Mouse (Mus musculus) heart, adult 2 months (tissue): Measurements from ENCODE around the gene Pik3cb. TPM values are rescaled to one million over a fixed set of nuclear protein-coding genes. Genes with fewer than 3 reads are reported as not detected.

Source experiments
- DNase-seq, 2 experiments: peaks; one replicate each; pipeline ENCODE4 v3.0.0; 2021
- H3K27ac ChIP-seq: fragments of 200-600 bp; 2 replicates; pipeline ENCODE4 v1.8.1; 2022
- H3K27me3 ChIP-seq: fragments of 200-500 bp; 2 replicates; pipeline ENCODE4 v1.6.1; 2012; ENCODE audit warnings: mild to moderate bottlenecking, low read length, inconsistent platforms, mixed read lengths; ENCODE audit not compliant: control insufficient read depth, insufficient read depth
- H3K36me3 ChIP-seq: fragments of 200-500 bp; 2 replicates; pipeline ENCODE4 v1.6.1; 2012; ENCODE audit warnings: low read length, inconsistent platforms; ENCODE audit not compliant: control insufficient read depth, insufficient read depth
- H3K4me1 ChIP-seq: fragments of 200-500 bp; 2 replicates; pipeline ENCODE4 v1.6.1; 2011; ENCODE audit warnings: low read length; ENCODE audit not compliant: control insufficient read depth, insufficient read depth
- H3K4me3 ChIP-seq: fragments of 200-600 bp; 2 replicates; pipeline ENCODE4 v1.8.1; 2022
- H3K79me2 ChIP-seq: fragments of 200-500 bp; replicated peaks from 2 replicates; pipeline ENCODE4 v1.6.1; 2012; ENCODE audit warnings: mild to moderate bottlenecking, inconsistent platforms, low read length, moderate library complexity, mixed read lengths; ENCODE audit not compliant: control insufficient read depth, insufficient read depth
- H3K9ac ChIP-seq: fragments of 200-500 bp; 2 replicates; pipeline ENCODE4 v1.6.1; 2012; ENCODE audit warnings: low read depth, mild to moderate bottlenecking, control low read depth, inconsistent platforms, low read length, mixed read lengths
- CTCF ChIP-seq: fragments of 200-600 bp; IDR thresholded peaks from 2 replicates; pipeline ENCODE4 v1.8.1; 2022; ENCODE audit warnings: antibody characterized with exemption, mild to moderate bottlenecking, moderate library complexity
- EP300 ChIP-seq: fragments of 200-500 bp; IDR thresholded peaks from 2 replicates; pipeline ENCODE4 v1.6.1; 2011; ENCODE audit warnings: low read depth, low read length, control low read depth; ENCODE audit not compliant: insufficient read depth
- POLR2A ChIP-seq: fragments of 200-500 bp; IDR thresholded peaks from 2 replicates; pipeline ENCODE4 v1.6.1; 2011; ENCODE audit warnings: mild to moderate bottlenecking, low read depth, low read length, control low read depth; ENCODE audit not compliant: insufficient read depth
- WGBS: fragments of 180-500 bp; shearing (Covaris S2); methylation state at CpG from one replicate; pipeline ENCODE4 v1.1.7; 2018; 5-methylcytosine and 5-hydroxymethylcytosine counted together
- intact Hi-C: fragments of 180-260 bp; cut with DNase I; formaldehyde crosslinking; loops from one replicate; pipeline ENCODE4 v1.15.1; 2025
- polyA plus RNA-seq: library from polyadenylated mRNA; depleted of rRNA; stranded (reverse); fragments of >200 nt; gene quantifications from 2 replicates; pipeline ENCODE4 v1.2.3, GENCODE M21; 2012
- total RNA-seq, 2 experiments: library from RNA; stranded (reverse); gene quantifications; 2 replicates each; pipeline ENCODE4 v1.2.3; 2021

Pik3cb gene
- total and polyA plus RNA-seq, 3 experiments = 2.6 to 10.8 (median 10.0) TPM

GRCm38 (mm10) chr9:99172811-99173210, 32.4 kb upstream of the Pik3cb start:
- no peak overlapping the region for H3K27ac ChIP-seq
- H3K36me3 ChIP-seq = no peaks in the 10 kb centered on the region
- no peaks in the 10 kb centered on the region for H3K27me3 ChIP-seq
- H3K4me1 ChIP-seq = no peaks in the 10 kb centered on the region
- no peaks in the 10 kb centered on the region for H3K79me2 ChIP-seq
- H3K9ac ChIP-seq = no peak overlapping the region
- intact Hi-C loops = no loop called here
- TF ChIP-seq POLR2A = no peak
- 68% methylated on average over 2 of the region's 2 CpGs for WGBS
- no peak overlapping the region for H3K4me3 ChIP-seq
- DNase-seq = no peak

- no peaks in the 10 kb centered on the region for H3K79me2 ChIP-seq
- DNase-seq = no peak
- TF ChIP-seq POLR2A (no peak), CTCF (no peak), EP300 (no peak)
- H3K4me3 ChIP-seq = no peak overlapping the region
- no peak overlapping the region for H3K9ac ChIP-seq
- intact Hi-C loops = no loop called here
- H3K36me3 ChIP-seq = no peaks in the 10 kb centered on the region
- H3K27me3 ChIP-seq = no peaks in the 10 kb centered on the region
- no peaks in the 10 kb centered on the region for H3K4me1 ChIP-seq
- no peak overlapping the region for H3K27ac ChIP-seq
- WGBS = 48% methylated on average over 10 of the region's 10 CpGs
Measured at GRCm38 (mm10) chr9:99171186-99171585, 30.8 kb upstream of the Pik3cb start.

DNA sequence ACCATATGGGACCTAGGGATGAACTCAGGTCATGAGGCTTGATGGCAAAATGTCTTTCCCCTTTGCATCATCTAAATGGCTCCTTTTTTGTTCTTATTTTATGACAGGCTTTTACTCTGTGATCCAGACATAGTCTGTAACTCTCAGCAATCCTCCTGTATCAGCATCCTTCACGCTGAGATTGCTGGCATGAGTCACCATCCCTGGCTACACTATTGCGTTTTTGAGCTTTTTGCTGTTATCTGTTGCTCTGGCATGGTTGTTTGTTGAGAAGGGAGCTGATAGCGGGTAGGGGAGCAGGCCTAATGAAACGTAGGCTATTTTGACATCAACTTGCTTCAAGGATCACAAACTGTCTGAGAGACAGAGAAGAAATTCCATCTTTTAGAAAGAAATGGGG, 28.6 kb upstream of the Pik3cb start:
- DNase-seq = no peak
- intact Hi-C loops = no loop called here
- Histone ChIP-seq H3K4me3 (no peak overlapping the region), H3K9ac (no peak overlapping the region), H3K27me3 (no peaks in the 10 kb centered on the region), H3K79me2 (no peaks in the 10 kb centered on the region), H3K36me3 (no peaks in the 10 kb centered on the region), H3K4me1 (peaks cover 2% of the 10 kb centered on the region), H3K27ac (no peak overlapping the region)
- no peak for TF ChIP-seq CTCF
- TF ChIP-seq EP300 = no peak
- TF ChIP-seq POLR2A = no peak
- WGBS = 27% methylated on average over 4 of the region's 4 CpGs

- no peak for DNase-seq
- Histone ChIP-seq H3K4me1 (peaks cover 2% of the 10 kb centered on the region), H3K9ac (no peak overlapping the region), H3K36me3 (no peaks in the 10 kb centered on the region), H3K27ac (no peak overlapping the region), H3K4me3 (no peak overlapping the region), H3K79me2 (no peaks in the 10 kb centered on the region), H3K27me3 (no peaks in the 10 kb centered on the region)
- no peak for TF ChIP-seq POLR2A
- no peak for TF ChIP-seq EP300
- TF ChIP-seq CTCF = no peak
- intact Hi-C loops = no loop called here
- 69% methylated on average over 5 of the region's 5 CpGs for WGBS
Measured at GRCm38 (mm10) chr9:99166946-99167345, 26.5 kb upstream of the Pik3cb start.

DNA sequence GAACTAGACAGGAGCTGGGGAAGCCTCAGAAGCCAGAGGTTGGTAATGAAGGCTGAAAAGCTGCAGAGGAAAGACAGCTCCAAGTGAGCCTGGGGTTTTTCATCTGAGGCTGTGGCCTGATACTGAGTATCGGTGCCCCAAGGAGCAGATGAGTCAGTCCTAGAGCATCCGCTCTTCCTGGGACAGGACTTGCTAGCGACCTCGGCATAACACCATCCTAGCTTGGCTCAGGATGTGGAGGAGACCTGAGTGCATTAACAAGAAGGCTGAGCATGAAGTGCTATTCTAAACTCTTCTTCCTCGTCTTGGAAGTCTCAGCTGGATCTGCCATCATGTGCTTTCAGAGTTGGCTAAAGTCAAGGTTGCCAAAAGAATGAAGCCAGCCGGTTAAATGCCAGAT, 25.5 kb upstream of the Pik3cb start:
- Histone ChIP-seq H3K27ac (no peak overlapping the region), H3K9ac (no peak overlapping the region), H3K4me3 (no peak overlapping the region), H3K79me2 (no peaks in the 10 kb centered on the region), H3K36me3 (no peaks in the 10 kb centered on the region), H3K4me1 (peaks cover 2% of the 10 kb centered on the region), H3K27me3 (no peaks in the 10 kb centered on the region)
- DNase-seq = no peak
- WGBS = 38% methylated on average over 6 of the region's 6 CpGs
- TF ChIP-seq CTCF (no peak), POLR2A (no peak), EP300 (no peak)
- intact Hi-C loops = no loop called here

DNA sequence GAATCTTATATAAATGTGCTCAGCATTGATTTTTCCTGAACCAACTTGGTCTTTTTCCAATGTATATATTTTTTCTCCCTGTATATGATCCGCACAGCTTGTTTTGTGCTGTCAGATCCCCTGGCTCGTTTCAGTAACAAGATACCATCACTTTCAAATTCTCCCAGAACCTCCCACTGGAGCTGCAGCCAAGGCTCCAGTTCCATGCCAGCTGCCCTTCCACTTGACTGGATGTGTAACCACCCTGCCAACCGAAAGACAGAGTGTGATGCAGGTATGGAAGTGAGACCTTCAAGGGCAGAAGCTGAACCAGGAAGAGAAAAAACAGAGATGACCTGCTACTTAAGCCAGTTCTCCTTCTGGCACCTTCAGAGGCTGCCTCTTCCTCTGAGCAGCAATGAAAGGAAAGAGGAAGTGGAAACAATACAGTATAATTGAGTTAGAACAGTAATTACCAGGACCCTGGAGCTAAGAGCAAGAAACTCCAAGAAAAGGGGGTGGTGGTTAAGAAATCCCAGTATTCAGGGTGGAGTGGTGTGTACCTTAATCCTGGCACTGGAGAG, 24.3 kb upstream of the Pik3cb start:
- no peak overlapping the region for H3K27ac ChIP-seq
- intact Hi-C loops = no loop called here
- no peak overlapping the region for H3K4me3 ChIP-seq
- DNase-seq = no peak
- TF ChIP-seq POLR2A (no peak), CTCF (no peak), EP300 (no peak)
- no peak overlapping the region for H3K9ac ChIP-seq
- H3K4me1 ChIP-seq = peaks cover 2% of the 10 kb centered on the region
- no peaks in the 10 kb centered on the region for H3K36me3 ChIP-seq
- 16% methylated on average over 3 of the region's 3 CpGs for WGBS
- H3K79me2 ChIP-seq = no peaks in the 10 kb centered on the region
- H3K27me3 ChIP-seq = no peaks in the 10 kb centered on the region
